Mouse (Mus musculus) ES-Bruce4 (cell line): ENCODE measurements around the gene Kif26b. TPM values are rescaled to one million over a fixed set of nuclear protein-coding genes. Genes with fewer than 3 reads are reported as not detected.

Source experiments
- H3K27ac ChIP-seq: 2 replicates; pipeline ENCODE4 v1.5.1; 2012; ENCODE audit warnings: low read length, inconsistent platforms; ENCODE audit not compliant: insufficient read depth
- H3K27me3 ChIP-seq: 2 replicates; pipeline ENCODE4 v1.6.1; 2012; ENCODE audit warnings: mild to moderate bottlenecking, low read length, inconsistent platforms; ENCODE audit not compliant: control insufficient read depth, poor library complexity, insufficient read depth, severe bottlenecking
- H3K36me3 ChIP-seq: 2 replicates; pipeline ENCODE4 v1.6.1; 2012; ENCODE audit warnings: inconsistent platforms, mild to moderate bottlenecking, low read length, moderate library complexity; ENCODE audit not compliant: control insufficient read depth, poor library complexity, insufficient read depth, severe bottlenecking
- H3K4me1 ChIP-seq: one replicate; pipeline ENCODE4 v1.8.1; 2011; ENCODE audit warnings: low read length; ENCODE audit not compliant: control insufficient read depth, insufficient read depth
- H3K4me3 ChIP-seq: 2 replicates; pipeline ENCODE4 v1.5.1; 2011; ENCODE audit warnings: low read depth, mild to moderate bottlenecking, low read length
- H3K9ac ChIP-seq: 2 replicates; pipeline ENCODE4 v1.6.1; 2012; ENCODE audit warnings: low read depth, mild to moderate bottlenecking, inconsistent platforms; ENCODE audit not compliant: poor library complexity, severe bottlenecking
- H3K9me3 ChIP-seq: replicated peaks from 2 replicates; pipeline ENCODE4 v1.6.1; 2012; ENCODE audit warnings: mild to moderate bottlenecking, low read length, inconsistent platforms; ENCODE audit not compliant: control insufficient read depth, poor library complexity, insufficient read depth, severe bottlenecking
- CTCF ChIP-seq: IDR thresholded peaks from one replicate; pipeline ENCODE4 v1.8.1; 2011; ENCODE audit warnings: low read depth, low read length
- EP300 ChIP-seq: IDR thresholded peaks from 2 replicates; pipeline ENCODE4 v1.6.1; 2011; ENCODE audit warnings: low read depth, low read length; ENCODE audit not compliant: insufficient read depth
- POLR2A ChIP-seq: IDR thresholded peaks from one replicate; pipeline ENCODE4 v1.8.1; 2011; ENCODE audit warnings: low read length; ENCODE audit not compliant: insufficient read depth
- polyA plus RNA-seq: library from polyadenylated mRNA; stranded (reverse); fragments of >200 nt; gene quantifications from 2 replicates; pipeline ENCODE4 v1.2.4, GENCODE M21; 2011; ENCODE audit warnings: low read depth; ENCODE audit not compliant: missing spikeins, insufficient read depth, insufficient read length

Gene Kif26b
- polyA plus RNA-seq, 1 experiment = 0.31 TPM

- Histone ChIP-seq H3K9ac (no peak overlapping the region), H3K27me3 (no peaks in the 10 kb centered on the region), H3K27ac (no peak overlapping the region), H3K9me3 (no peaks in the 10 kb centered on the region), H3K36me3 (no peaks in the 10 kb centered on the region), H3K4me3 (no peak overlapping the region), H3K4me1 (no peaks in the 10 kb centered on the region)
- TF ChIP-seq CTCF = no peak
- no peak for TF ChIP-seq POLR2A
- no peak for TF ChIP-seq EP300
Measured at GRCm38 (mm10) chr1:178933953-178934637, 405.2 kb downstream of the Kif26b start.

- Histone ChIP-seq H3K27me3 (no peaks in the 10 kb centered on the region), H3K9me3 (no peaks in the 10 kb centered on the region), H3K9ac (no peak overlapping the region), H3K27ac (no peak overlapping the region), H3K4me1 (no peaks in the 10 kb centered on the region), H3K4me3 (no peak overlapping the region), H3K36me3 (no peaks in the 10 kb centered on the region)
- TF ChIP-seq POLR2A (no peak), CTCF (no peak), EP300 (no peak)
Measured at GRCm38 (mm10) chr1:178936457-178936856, 407.5 kb downstream of the Kif26b start.

- TF ChIP-seq EP300 (no peak), CTCF (no peak), POLR2A (no peak)
- H3K27me3 ChIP-seq = no peaks in the 10 kb centered on the region
- no peak overlapping the region for H3K4me3 ChIP-seq
- H3K9me3 ChIP-seq = no peaks in the 10 kb centered on the region
- H3K4me1 ChIP-seq = no peaks in the 10 kb centered on the region
- H3K9ac ChIP-seq = no peak overlapping the region
- H3K27ac ChIP-seq = no peak overlapping the region
- H3K36me3 ChIP-seq = no peaks in the 10 kb centered on the region
Measured at GRCm38 (mm10) chr1:178936976-178937375, 408.1 kb downstream of the Kif26b start.

GRCm38 (mm10) chr1:178940353-178940752, 411.4 kb downstream of the Kif26b start:
- H3K36me3 ChIP-seq = no peaks in the 10 kb centered on the region
- TF ChIP-seq POLR2A = no peak
- TF ChIP-seq EP300 = no peak
- TF ChIP-seq CTCF = no peak
- H3K27ac ChIP-seq = no peak overlapping the region
- H3K9ac ChIP-seq = no peak overlapping the region
- no peak overlapping the region for H3K4me3 ChIP-seq
- no peaks in the 10 kb centered on the region for H3K9me3 ChIP-seq
- no peaks in the 10 kb centered on the region for H3K27me3 ChIP-seq
- no peaks in the 10 kb centered on the region for H3K4me1 ChIP-seq

GRCm38 (mm10) chr1:178942251-178942963, 413.5 kb downstream of the Kif26b start:
- Histone ChIP-seq H3K9me3 (no peaks in the 10 kb centered on the region), H3K36me3 (no peaks in the 10 kb centered on the region), H3K4me3 (no peak overlapping the region), H3K27ac (no peak overlapping the region), H3K4me1 (no peaks in the 10 kb centered on the region), H3K9ac (no peak overlapping the region), H3K27me3 (no peaks in the 10 kb centered on the region)
- TF ChIP-seq POLR2A = no peak

- Histone ChIP-seq H3K27ac (no peak overlapping the region), H3K36me3 (no peaks in the 10 kb centered on the region), H3K9me3 (peaks cover 4% of the 10 kb centered on the region; the same call in 1 of the 2 replicates), H3K4me3 (no peak overlapping the region), H3K4me1 (no peaks in the 10 kb centered on the region), H3K27me3 (no peaks in the 10 kb centered on the region), H3K9ac (no peak overlapping the region)
- TF ChIP-seq CTCF = no peak
- TF ChIP-seq EP300 = no peak
- TF ChIP-seq POLR2A = no peak
Measured at GRCm38 (mm10) chr1:178952910-178953309, 424.0 kb downstream of the Kif26b start.
